Mouse (Mus musculus) adrenal gland, postnatal 25 days (tissue): ENCODE measurements around the gene Sowahd. TPM values are rescaled to one million over a fixed set of nuclear protein-coding genes. Genes with fewer than 3 reads are reported as not detected.

Source experiments
- DNase-seq: peaks from one replicate; pipeline ENCODE4 v3.0.0; 2021; ENCODE audit warnings: mixed read lengths
- total RNA-seq: library from RNA; stranded (reverse); gene quantifications from 2 replicates; pipeline ENCODE4 v1.2.3, GENCODE M21; 2021

Gene Sowahd
- total RNA-seq, 1 experiment from 2014 or later = not detected

- no peak for DNase-seq
Measured at GRCm38 (mm10) chrX:37091457-37091856, 42.8 kb downstream of the Sowahd start.

- no peak for DNase-seq
Measured at GRCm38 (mm10) chrX:37095106-37095768, 46.6 kb downstream of the Sowahd start.

GRCm38 (mm10) chrX:37098681-37099080 lies 50.0 kb downstream of the Sowahd start:
- DNase-seq = no peak

Other genes starting within 250 kb of the Sowahd start
- 57.2 and 72.4 TPM in 2 replicates for gene Ube2a, start 174.9 kb upstream of the Sowahd start, total RNA-seq
- 44.0 and 51.7 TPM in 2 replicates for gene C330007P06Rik, start 174.7 kb upstream of the Sowahd start, total RNA-seq
- gene Nkrf, start 145.9 kb upstream of the Sowahd start, total RNA-seq = 10.0 and 10.1 TPM in 2 replicates
- 15.7 and 23.0 TPM in 2 replicates for gene Sept6, start 57.1 kb upstream of the Sowahd start, total RNA-seq
- 532 and 613 TPM in 2 replicates for gene Rpl39, start 36.6 kb downstream of the Sowahd start, total RNA-seq
- 18.1 and 21.2 TPM in 2 replicates for gene Upf3b, start 61.5 kb downstream of the Sowahd start, total RNA-seq
- gene Nkap, start 78.0 kb downstream of the Sowahd start, total RNA-seq = 17.5 and 19.4 TPM in 2 replicates
- not detected in 2 replicates for gene Akap14, start 120.0 kb downstream of the Sowahd start, total RNA-seq
- 378 and 382 TPM in 2 replicates for gene Ndufa1, start 142.3 kb downstream of the Sowahd start, total RNA-seq
- gene Rnf113a1, start 142.4 kb downstream of the Sowahd start, total RNA-seq = 4.9 and 5.2 TPM in 2 replicates
- not detected in 2 replicates for gene Gm9, start 162.2 kb downstream of the Sowahd start, total RNA-seq
- not detected in 2 replicates for gene Rhox1, start 173.4 kb downstream of the Sowahd start, total RNA-seq
- not detected in 2 replicates for gene Rhox2a, start 196.1 kb downstream of the Sowahd start, total RNA-seq
- gene Rhox3a, start 201.1 kb downstream of the Sowahd start, total RNA-seq = not detected in 2 replicates
- gene Rhox4a, start 216.5 kb downstream of the Sowahd start, total RNA-seq = not detected in 2 replicates